Mouse (Mus musculus) intestine, postnatal 0 days (tissue): Measurements from ENCODE around the gene Gm28051. TPM values are rescaled to one million over a fixed set of nuclear protein-coding genes. Genes with fewer than 3 reads are reported as not detected.

ENCODE experiments used
- ATAC-seq: fragments of 200-750 bp; cut with Nextera tagmentation; 2 replicates; pipeline ENCODE4 v1.8.0; 2017; ENCODE audit warnings: mild to moderate bottlenecking, moderate TSS enrichment, moderate library complexity
- H3K27ac ChIP-seq: fragments of 300-500 bp; sonication (generic); 2 replicates; pipeline ENCODE4 v1.5.1; 2014; ENCODE audit warnings: mild to moderate bottlenecking, low read depth, low read length, moderate library complexity
- H3K27me3 ChIP-seq: fragments of 300-500 bp; sonication (generic); replicated peaks from 2 replicates; pipeline ENCODE4 v1.6.1; 2014; ENCODE audit warnings: low read length, mixed read lengths; ENCODE audit not compliant: control insufficient read depth, insufficient read depth
- H3K36me3 ChIP-seq: fragments of 300-500 bp; sonication (generic); 2 replicates; pipeline ENCODE4 v1.6.1; 2014; ENCODE audit warnings: mild to moderate bottlenecking, moderate library complexity; ENCODE audit not compliant: control insufficient read depth, insufficient read depth
- H3K4me1 ChIP-seq: fragments of 300-500 bp; sonication (generic); replicated peaks from 2 replicates; pipeline ENCODE4 v1.6.1; 2014; ENCODE audit warnings: antibody characterized with exemption, low read length, mixed read lengths; ENCODE audit not compliant: control insufficient read depth, insufficient read depth
- H3K4me2 ChIP-seq: fragments of 300-500 bp; sonication (generic); replicated peaks from 2 replicates; pipeline ENCODE4 v1.6.1; 2014; ENCODE audit warnings: low read depth, mild to moderate bottlenecking, moderate library complexity
- H3K4me3 ChIP-seq: fragments of 300-500 bp; sonication (generic); 2 replicates; pipeline ENCODE4 v1.5.1; 2014; ENCODE audit warnings: low read depth, low read length
- H3K9ac ChIP-seq: fragments of 300-500 bp; sonication (generic); 2 replicates; pipeline ENCODE4 v1.6.1; 2014; ENCODE audit warnings: mild to moderate bottlenecking, low read depth, low read length
- H3K9me3 ChIP-seq: fragments of 300-500 bp; sonication (generic); 2 replicates; pipeline ENCODE4 v1.6.1; 2016; ENCODE audit warnings: mixed run types; ENCODE audit not compliant: control insufficient read depth
- CTCF ChIP-seq: sonication (generic); IDR thresholded peaks from 2 replicates; pipeline ENCODE4 v1.5.1; 2016; ENCODE audit warnings: low read depth, mild to moderate bottlenecking, control low read depth, antibody characterized with exemption, moderate library complexity
- WGBS: fragments of 180-500 bp; shearing (Covaris S2); extraction: QIAGEN DNeasy Blood & Tissue Kit; methylation state at CpG from one replicate; pipeline ENCODE4 v1.1.7; 2014; 5-methylcytosine and 5-hydroxymethylcytosine counted together
- polyA plus RNA-seq: library from polyadenylated mRNA; unstranded; fragments of >200 nt; fragmentation: Nextera tagmentation; extraction: Ambion mirVana; gene quantifications from 2 replicates; pipeline ENCODE4 v1.2.1, GENCODE M21; 2015

Gene Gm28051
- polyA plus RNA-seq, 1 experiment from 2014 or later, result not detected

DNA sequence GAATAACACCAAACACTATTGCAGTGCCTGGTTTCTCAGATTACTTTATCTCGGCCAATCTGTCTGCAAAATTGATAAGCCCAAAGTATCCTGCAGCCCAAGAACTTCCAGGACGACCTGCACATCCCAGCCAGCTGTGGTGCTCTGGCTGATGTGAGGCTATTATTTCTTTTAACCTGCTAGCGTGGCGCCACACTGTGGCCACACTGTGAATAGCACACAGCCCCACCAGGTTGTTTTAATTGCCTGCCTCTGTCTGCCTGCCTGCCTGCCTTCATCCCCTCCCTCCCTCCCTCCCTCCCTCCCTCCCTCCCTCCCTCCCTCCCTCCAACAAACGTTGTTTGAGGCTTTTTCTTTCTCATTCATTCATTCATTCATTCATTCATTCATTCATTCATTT, 24.2 kb downstream of the Gm28051 start:
- no peak overlapping the region for H3K4me2 ChIP-seq
- no peak overlapping the region for H3K4me3 ChIP-seq
- no peaks in the 10 kb centered on the region for H3K4me1 ChIP-seq
- peak; percentile 83 for TF ChIP-seq CTCF
- ATAC-seq, result no peak
- H3K27me3 ChIP-seq, result no peaks in the 10 kb centered on the region
- no peak overlapping the region for H3K27ac ChIP-seq
- H3K36me3 ChIP-seq, result no peaks in the 10 kb centered on the region
- no peaks in the 10 kb centered on the region for H3K9me3 ChIP-seq
- WGBS, result 4% methylated on average over 4 of the region's 5 CpGs
- no peak overlapping the region for H3K9ac ChIP-seq

GRCm38 (mm10) chr12:102730798-102731619, 26.6 kb downstream of the Gm28051 start:
- no peaks in the 10 kb centered on the region for H3K4me1 ChIP-seq
- peak; percentile 86 for ATAC-seq
- WGBS, result 15% methylated on average over 16 of the region's 16 CpGs
- no peaks in the 10 kb centered on the region for H3K27me3 ChIP-seq
- no peak overlapping the region for H3K4me3 ChIP-seq
- TF ChIP-seq CTCF, result no peak
- peak overlapping the region; percentile 54 for H3K4me2 ChIP-seq
- no peak overlapping the region for H3K9ac ChIP-seq
- H3K9me3 ChIP-seq, result no peaks in the 10 kb centered on the region
- H3K27ac ChIP-seq, result peak overlapping the region; percentile 60
- H3K36me3 ChIP-seq, result no peaks in the 10 kb centered on the region

DNA sequence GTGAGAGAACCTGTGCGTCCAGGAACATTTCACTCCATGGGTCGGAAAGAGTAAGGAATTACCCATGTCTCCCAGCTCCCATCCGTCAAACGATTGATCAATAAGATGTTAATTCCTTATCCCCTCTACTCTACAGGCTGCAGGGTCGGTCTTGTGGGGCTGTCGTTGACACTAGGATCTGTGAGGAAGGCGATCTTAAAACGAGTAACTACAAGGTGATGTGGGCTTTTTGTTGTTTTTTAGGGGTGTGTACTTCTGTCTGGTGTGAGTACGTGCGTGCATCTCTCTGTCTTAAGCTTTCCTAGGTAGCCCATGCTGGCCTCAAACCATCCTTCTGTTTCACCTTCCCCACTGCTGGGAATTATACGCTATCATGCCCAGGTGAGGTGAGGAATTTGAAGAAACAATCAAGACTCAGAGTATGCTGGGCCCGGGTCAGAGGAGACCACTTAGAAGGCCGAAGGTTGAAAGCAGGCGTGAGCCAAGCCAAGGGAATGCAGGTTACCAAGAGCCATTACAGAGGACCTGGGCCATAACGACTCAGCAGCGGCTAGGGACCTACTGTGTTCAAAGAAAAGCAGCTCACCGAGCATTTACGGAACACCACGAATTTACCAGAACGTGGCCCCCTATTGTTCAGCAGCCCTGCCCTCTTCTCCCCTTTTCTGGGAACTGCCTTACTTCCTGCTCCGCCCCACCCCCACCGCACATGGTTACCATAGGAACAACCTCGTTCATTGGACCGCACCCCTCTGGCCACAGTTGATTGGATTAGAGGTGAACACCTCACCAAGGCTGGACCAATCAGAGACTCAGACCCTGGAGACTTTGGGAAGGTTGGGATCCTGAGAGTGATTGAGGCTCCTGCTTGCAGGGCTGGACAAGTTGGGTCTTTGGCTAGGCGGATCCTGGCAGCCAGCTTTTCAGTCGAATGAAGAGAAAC, 27.4 kb downstream of the Gm28051 start:
- Histone ChIP-seq H3K4me3 (0 out of 2 replicates have a peak overlapping the region, but pooled peaks have one; percentile 2), H3K4me1 (no peaks in the 10 kb centered on the region), H3K27me3 (no peaks in the 10 kb centered on the region), H3K27ac (peak overlapping the region; percentile 60), H3K4me2 (peak overlapping the region; percentile 54), H3K9me3 (no peaks in the 10 kb centered on the region), H3K36me3 (no peaks in the 10 kb centered on the region), H3K9ac (no peak overlapping the region)
- peak; percentile 93 for ATAC-seq
- 32% methylated on average over 26 of the region's 26 CpGs for WGBS
- TF ChIP-seq CTCF, result peak; percentile 14; the same call in 1 of the 2 replicates

DNA sequence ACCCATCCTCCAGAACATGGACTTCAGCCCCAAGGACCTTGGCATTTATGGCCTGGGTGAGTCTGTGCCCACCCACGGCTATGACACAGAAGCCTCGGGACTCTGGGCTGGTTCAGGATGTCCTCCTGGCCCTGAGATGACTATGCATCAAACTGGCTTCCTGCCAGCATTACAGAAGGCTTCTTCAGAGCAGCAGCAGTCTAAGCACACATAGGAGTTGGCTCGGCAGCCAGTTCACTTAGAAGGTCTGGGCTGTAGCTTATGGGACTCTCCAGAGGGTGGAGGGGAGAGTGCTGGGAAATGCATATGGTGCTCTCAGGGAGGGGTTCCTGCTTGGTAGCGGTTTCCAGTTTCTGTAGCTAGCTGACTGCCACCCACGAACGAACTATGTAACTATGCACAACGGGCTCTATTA, 31.8 kb downstream of the Gm28051 start:
- Histone ChIP-seq H3K4me2 (no peak overlapping the region), H3K4me1 (no peaks in the 10 kb centered on the region), H3K9ac (no peak overlapping the region), H3K27me3 (no peaks in the 10 kb centered on the region), H3K9me3 (no peaks in the 10 kb centered on the region), H3K27ac (no peak overlapping the region), H3K36me3 (no peaks in the 10 kb centered on the region), H3K4me3 (no peak overlapping the region)
- 44% methylated on average over 7 of the region's 7 CpGs for WGBS
- ATAC-seq, result peak; percentile 68
- TF ChIP-seq CTCF, result no peak

DNA sequence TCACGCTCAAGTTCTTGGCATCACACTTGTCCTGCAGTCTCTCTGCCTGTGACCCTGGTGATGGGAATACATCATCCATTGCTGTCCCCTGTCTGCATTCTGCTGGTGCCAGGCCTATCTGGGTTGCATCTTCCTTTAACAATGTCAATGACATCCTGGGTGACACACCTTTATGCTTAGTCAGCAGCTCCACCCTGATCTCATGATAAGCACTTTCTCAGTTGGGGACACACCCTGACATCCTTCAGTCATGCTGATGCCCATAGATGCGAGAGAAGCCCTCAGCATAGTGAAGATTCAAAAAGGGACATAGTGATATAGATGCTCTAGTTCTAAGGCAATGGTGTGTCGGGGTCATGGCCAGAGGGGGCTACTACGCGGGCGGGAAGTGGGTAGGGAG, 32.4 kb downstream of the Gm28051 start:
- Histone ChIP-seq H3K4me3 (no peak overlapping the region), H3K36me3 (no peaks in the 10 kb centered on the region), H3K9me3 (no peaks in the 10 kb centered on the region), H3K9ac (no peak overlapping the region), H3K27me3 (no peaks in the 10 kb centered on the region), H3K27ac (no peak overlapping the region), H3K4me1 (no peaks in the 10 kb centered on the region), H3K4me2 (no peak overlapping the region)
- no peak for TF ChIP-seq CTCF
- WGBS, result 86% methylated on average over 6 of the region's 6 CpGs
- 0 out of 2 replicates have a peak, but pooled peaks have one; percentile 12 for ATAC-seq

GRCm38 (mm10) chr12:102723861-102724260, 33.7 kb downstream of the Gm28051 start:
- Histone ChIP-seq H3K27ac (no peak overlapping the region), H3K4me1 (no peaks in the 10 kb centered on the region), H3K9ac (no peak overlapping the region), H3K4me3 (no peak overlapping the region), H3K9me3 (no peaks in the 10 kb centered on the region), H3K4me2 (no peak overlapping the region), H3K36me3 (no peaks in the 10 kb centered on the region), H3K27me3 (no peaks in the 10 kb centered on the region)
- 73% methylated on average over 6 of the region's 6 CpGs for WGBS
- no peak for ATAC-seq
- no peak for TF ChIP-seq CTCF
